Mouse (Mus musculus) limb, embryonic 14.5 days (tissue): ENCODE data around the gene Acot3. TPM values are rescaled to one million over a fixed set of nuclear protein-coding genes. Genes with fewer than 3 reads are reported as not detected.
A peak's percentile ranks its signal among the peaks of the same experiment; 100 is the strongest.
"Not testable (repeated sequence)": the region's sequence is repeated elsewhere in the genome, so short reads cannot be mapped to it uniquely, and the experiment has no call there.

Experiments used
- ATAC-seq: fragments of 200-750 bp; cut with Nextera tagmentation; 2 replicates; pipeline ENCODE4 v1.8.0; 2017; ENCODE audit warnings: low read depth, moderate number of reproducible peaks, moderate TSS enrichment; ENCODE audit not compliant: low FRiP score
- DNase-seq: peaks from one replicate; pipeline ENCODE4 v3.0.0-alpha.2; 2015; ENCODE audit warnings: low spot score
- H3K27ac ChIP-seq: fragments of 300-500 bp; sonication (generic); replicated peaks from 2 replicates; pipeline ENCODE4 v1.5.1; 2014; ENCODE audit warnings: low read depth, mild to moderate bottlenecking, low read length, moderate library complexity, mixed read lengths
- H3K27me3 ChIP-seq: fragments of 300-500 bp; sonication (generic); 2 replicates; pipeline ENCODE4 v1.6.1; 2014; ENCODE audit warnings: low read length, mixed read lengths; ENCODE audit not compliant: control insufficient read depth, insufficient read depth
- H3K36me3 ChIP-seq: fragments of 300-500 bp; sonication (generic); 2 replicates; pipeline ENCODE4 v1.6.1; 2014; ENCODE audit warnings: mild to moderate bottlenecking, low read length, moderate library complexity, mixed read lengths; ENCODE audit not compliant: control insufficient read depth, insufficient read depth
- H3K4me1 ChIP-seq: fragments of 300-500 bp; sonication (generic); 2 replicates; pipeline ENCODE4 v1.6.1; 2014; ENCODE audit warnings: antibody characterized with exemption, low read length, mixed read lengths; ENCODE audit not compliant: control insufficient read depth, insufficient read depth
- H3K4me2 ChIP-seq: fragments of 300-500 bp; sonication (generic); replicated peaks from 2 replicates; pipeline ENCODE4 v1.6.1; 2014; ENCODE audit warnings: low read depth, mild to moderate bottlenecking, low read length, moderate library complexity; ENCODE audit not compliant: severe bottlenecking
- H3K4me3 ChIP-seq: fragments of 300-500 bp; sonication (generic); replicated peaks from 2 replicates; pipeline ENCODE4 v1.5.1; 2014; ENCODE audit warnings: low read length
- H3K9ac ChIP-seq: fragments of 300-500 bp; sonication (generic); 2 replicates; pipeline ENCODE4 v1.6.1; 2014; ENCODE audit warnings: mild to moderate bottlenecking, low read depth, low read length, moderate library complexity; ENCODE audit not compliant: severe bottlenecking
- H3K9me3 ChIP-seq: fragments of 300-500 bp; sonication (generic); 2 replicates; pipeline ENCODE4 v1.6.1; 2016; ENCODE audit warnings: low read length; ENCODE audit not compliant: control insufficient read depth
- POLR2A ChIP-seq: fragments of 200-500 bp; IDR thresholded peaks from 2 replicates; pipeline ENCODE4 v1.8.0; 2012; ENCODE audit warnings: inconsistent platforms, mild to moderate bottlenecking, moderate library complexity, borderline replicate concordance; ENCODE audit not compliant: insufficient read depth, insufficient read length; ENCODE audit errors: extremely low read depth
- WGBS: fragments of 180-500 bp; shearing (Covaris S2); extraction: QIAGEN DNeasy Blood & Tissue Kit; methylation state at CpG from one replicate; pipeline ENCODE4 v1.1.7; 2014; 5-methylcytosine and 5-hydroxymethylcytosine counted together
- polyA plus RNA-seq, 2 experiments: library from polyadenylated mRNA; depleted of rRNA in 1 of 2; stranded (reverse) in 1 of 2; unstranded in 1 of 2; fragments of >200 nt; fragmentation: Nextera tagmentation in 1 of 2; extraction: Ambion mirVana in 1 of 2; gene quantifications; 2 replicates each; pipeline versions ENCODE4 v1.2.1 to v1.2.3; 2012 to 2014

Gene Acot3
- polyA plus RNA-seq, 2 experiments = 0.01 TPM; not detected in 1

DNA sequence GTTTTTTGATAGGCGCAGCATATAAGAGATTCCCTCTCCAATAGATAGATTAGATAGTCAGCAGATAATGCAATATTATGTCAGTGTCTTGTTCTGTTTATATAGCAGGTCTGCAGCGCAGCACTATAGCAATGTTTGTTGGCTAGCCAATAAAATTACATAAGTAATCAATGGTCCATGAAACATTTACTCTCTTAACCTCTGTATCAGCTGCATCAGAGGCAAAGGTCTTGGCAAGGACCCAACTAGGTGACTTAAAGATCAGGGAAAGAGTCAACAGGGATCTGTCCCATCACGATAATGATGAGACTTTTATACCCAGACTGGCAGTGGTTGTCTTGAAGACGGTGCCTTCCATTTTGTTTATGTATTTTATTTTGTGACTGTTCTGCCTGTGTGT is 19.1 kb upstream of the Acot3 start:
- Histone ChIP-seq H3K36me3 (no peaks in the 10 kb centered on the region), H3K4me3 (no peak overlapping the region), H3K27ac (no peak overlapping the region), H3K9me3 (no peaks in the 10 kb centered on the region), H3K27me3 (no peaks in the 10 kb centered on the region), H3K4me1 (no peaks in the 10 kb centered on the region), H3K4me2 (no peak overlapping the region), H3K9ac (no peak overlapping the region)
- ATAC-seq (no peak), DNase-seq (no peak)
- TF ChIP-seq POLR2A = no peak
- WGBS = 89% methylated on average over 4 of the region's 4 CpGs

GRCm38 (mm10) chr12:84033302-84033701 is 18.6 kb upstream of the Acot3 start:
- DNase-seq = not testable (repeated sequence)
- 72% methylated on average over 2 of the region's 2 CpGs for WGBS

GRCm38 (mm10) chr12:84034108-84034507 is 17.8 kb upstream of the Acot3 start:
- Histone ChIP-seq H3K4me1 (no peaks in the 10 kb centered on the region), H3K4me2 (no peak overlapping the region), H3K4me3 (no peak overlapping the region), H3K36me3 (no peaks in the 10 kb centered on the region), H3K9ac (no peak overlapping the region), H3K27ac (no peak overlapping the region), H3K27me3 (no peaks in the 10 kb centered on the region), H3K9me3 (no peaks in the 10 kb centered on the region)
- no peak for ATAC-seq
- no peak for DNase-seq
- TF ChIP-seq POLR2A = no peak
- 43% methylated on average over 4 of the region's 4 CpGs for WGBS

More at GRCm38 (mm10) chr12:84033302-84033701, 18.6 kb upstream of the Acot3 start:
- H3K9ac ChIP-seq, H3K4me1 ChIP-seq, H3K27me3 ChIP-seq, H3K4me2 ChIP-seq, H3K27ac ChIP-seq, H3K9me3 ChIP-seq, H3K4me3 ChIP-seq, ATAC-seq, H3K36me3 ChIP-seq: not testable (repeated sequence)

GRCm38 (mm10) chr12:84038241-84038640 is 13.7 kb upstream of the Acot3 start, which contains the start of gene Acot4:
Gene Acot4 (plus strand): TSS chr12:84038379.
- WGBS = 11% methylated on average over 17 of the region's 32 CpGs
- H3K27me3 ChIP-seq, DNase-seq, H3K27ac ChIP-seq, H3K9me3 ChIP-seq, H3K36me3 ChIP-seq, ATAC-seq, H3K4me1 ChIP-seq: not testable (repeated sequence)
- Histone ChIP-seq H3K4me2 (peak within 1 kb of the TSS; percentile 58), H3K9ac (peak within 1 kb of the TSS; percentile 60), H3K4me3 (peak within 1 kb of the TSS; percentile 43)

- not testable (repeated sequence) for DNase-seq, H3K27ac ChIP-seq, H3K9me3 ChIP-seq, H3K36me3 ChIP-seq, H3K4me1 ChIP-seq, H3K27me3 ChIP-seq, ATAC-seq
- Histone ChIP-seq H3K9ac (peak within 1 kb of the TSS; percentile 60), H3K4me2 (peak within 1 kb of the TSS; percentile 58), H3K4me3 (peak within 1 kb of the TSS; percentile 43)
- WGBS = 6% methylated on average over 38 of the region's 39 CpGs
These were observed 13.2 kb upstream of the Acot3 start, which contains the start of gene Gm49366 for GRCm38 (mm10) chr12:84038691-84039111. Gene Gm49366 (plus strand): TSS chr12:84038935.

DNA sequence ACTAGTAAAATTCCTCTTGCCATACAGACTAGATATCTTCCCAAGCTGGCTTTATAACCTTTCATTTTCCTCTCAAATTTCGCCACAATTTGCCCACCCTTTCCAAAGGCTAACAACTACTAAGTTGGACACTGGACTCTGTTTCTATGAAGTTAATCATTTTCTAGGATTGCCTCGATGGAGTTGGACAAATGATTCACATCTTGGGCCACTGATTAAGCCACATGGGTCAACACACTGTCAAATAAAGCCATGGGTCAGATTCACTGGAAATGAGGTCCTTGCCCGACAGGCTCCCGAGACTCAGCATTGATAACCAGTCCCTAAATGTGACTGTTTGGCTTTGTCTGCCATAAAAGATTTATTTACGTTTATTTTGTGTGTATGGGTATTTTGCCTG is 9.7 kb upstream of the Acot3 start:
- H3K9ac ChIP-seq = no peak overlapping the region
- H3K9me3 ChIP-seq = no peaks in the 10 kb centered on the region; the same call in 1 of the 2 replicates
- H3K27me3 ChIP-seq = no peaks in the 10 kb centered on the region
- ATAC-seq = no peak
- no peak overlapping the region for H3K4me3 ChIP-seq
- H3K27ac ChIP-seq = no peak overlapping the region
- no peak for DNase-seq
- TF ChIP-seq POLR2A = no peak
- WGBS = 92% methylated on average over 5 of the region's 5 CpGs
- no peaks in the 10 kb centered on the region for H3K36me3 ChIP-seq
- no peak overlapping the region for H3K4me2 ChIP-seq
- H3K4me1 ChIP-seq = no peaks in the 10 kb centered on the region
